Mouse (Mus musculus) ES-Bruce4 (cell line): Measurements from ENCODE around the gene Dhrs13.

Experiments
- CTCF ChIP-seq: IDR thresholded peaks from one replicate; pipeline ENCODE4 v1.8.1; 2011; ENCODE audit warnings: low read depth, low read length
- EP300 ChIP-seq: IDR thresholded peaks from 2 replicates; pipeline ENCODE4 v1.6.1; 2011; ENCODE audit warnings: low read depth, low read length; ENCODE audit not compliant: insufficient read depth
- POLR2A ChIP-seq: IDR thresholded peaks from one replicate; pipeline ENCODE4 v1.8.1; 2011; ENCODE audit warnings: low read length; ENCODE audit not compliant: insufficient read depth

DNA sequence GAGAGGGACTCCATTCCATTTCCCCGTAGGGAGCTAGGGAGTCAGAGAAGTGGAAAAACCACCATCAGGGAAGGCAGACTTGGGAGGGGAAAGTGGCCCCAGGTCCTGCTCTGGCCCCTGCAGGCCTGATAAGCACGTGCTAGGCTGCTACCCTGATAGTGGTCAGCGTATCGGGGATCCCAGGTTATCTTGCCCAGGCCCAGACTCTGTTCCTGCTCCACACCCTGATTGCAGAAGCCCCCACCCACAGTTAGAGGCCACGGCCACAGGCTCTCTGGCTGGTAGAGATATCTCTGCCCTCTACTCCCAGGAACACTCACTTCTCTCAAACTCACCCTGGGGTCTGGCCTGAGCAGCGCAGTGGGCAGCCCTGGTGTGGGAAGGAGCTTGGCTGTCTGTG is 37.6 kb downstream of the Dhrs13 start:
- TF ChIP-seq POLR2A, result no peak
- TF ChIP-seq CTCF, result no peak
- no peak for TF ChIP-seq EP300
